Mouse (Mus musculus) small intestine, adult 2 months (tissue): ENCODE data around the gene Mn1.

Experiments used
- CTCF ChIP-seq: fragments of 200-500 bp; IDR thresholded peaks from 2 replicates; pipeline ENCODE4 v1.5.1; 2012; ENCODE audit warnings: low read depth, mild to moderate bottlenecking, control low read depth, inconsistent platforms, low read length, moderate library complexity, mixed read lengths; ENCODE audit not compliant: insufficient replicate concordance, insufficient read length; ENCODE audit errors: extremely low read depth
- POLR2A ChIP-seq: fragments of 200-500 bp; IDR thresholded peaks from 2 replicates; pipeline ENCODE4 v1.6.1; 2012; ENCODE audit warnings: low read depth, mild to moderate bottlenecking, control low read depth, inconsistent platforms, low read length, moderate library complexity

DNA sequence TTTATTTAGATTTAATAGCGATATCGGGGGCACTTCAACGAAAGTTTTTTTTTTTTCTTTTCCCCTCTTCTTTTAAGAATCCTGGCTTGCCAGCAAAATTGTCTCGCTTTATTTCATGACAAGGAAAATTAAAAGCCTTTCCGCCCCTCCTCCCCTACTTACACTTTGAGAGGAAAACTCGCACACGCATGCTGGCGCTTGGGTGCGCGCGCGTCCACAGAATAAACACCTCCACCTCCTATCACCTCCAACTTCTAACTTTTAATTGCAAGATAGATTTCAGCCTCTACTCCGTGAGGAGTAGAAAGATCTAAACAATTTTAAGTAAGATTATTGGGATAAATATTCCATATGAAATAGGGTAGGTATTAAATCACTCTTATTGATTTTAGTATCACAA lies 1.1 kb upstream of the Mn1 start:
- no peak for TF ChIP-seq CTCF
- TF ChIP-seq POLR2A = no peak
